Mouse (Mus musculus): ENCODE results near the gene Shc4.
A peak's percentile ranks its signal among the peaks of the same experiment; 100 is the strongest.

The Shc4 gene

GRCm38 (mm10) chr2:125724086-125724430 is at the start of gene Shc4:
Gene Shc4, minus strand, starts transcription at chr2:125724148.
- peak; percentile 20 for DNase-seq

GRCm38 (mm10) chr2:125765029-125765428 is 41.1 kb upstream of the Shc4 start:
- DNase-seq, result no peak

- no peak for DNase-seq
These were observed 40.6 kb upstream of the Shc4 start for GRCm38 (mm10) chr2:125764531-125764930.

- DNase-seq, result no peak
These were observed 25.4 kb upstream of the Shc4 start for GRCm38 (mm10) chr2:125749330-125749729.

- DNase-seq, result no peak
These were observed 15.4 kb upstream of the Shc4 start for GRCm38 (mm10) chr2:125739338-125739737.

DNA sequence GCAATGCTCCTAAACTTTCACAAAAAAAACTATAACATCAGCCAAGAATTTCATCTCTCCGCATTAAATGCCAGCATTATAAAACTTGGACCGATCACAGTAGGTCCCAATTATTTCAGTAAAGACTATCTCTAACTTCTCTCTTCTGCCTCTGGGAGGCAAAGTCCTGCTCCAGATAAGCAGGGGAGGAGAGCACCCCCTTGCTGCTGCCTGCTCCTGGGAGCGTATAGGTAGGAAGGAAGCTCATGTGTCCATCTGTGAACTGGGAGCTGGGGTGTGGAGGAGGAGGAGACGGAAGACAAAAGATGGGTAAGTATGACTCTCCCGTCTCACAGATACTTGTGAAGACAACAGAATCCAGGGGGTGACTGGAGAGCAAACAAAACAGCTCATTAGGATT is 14.8 kb upstream of the Shc4 start:
- no peak for DNase-seq

- no peak for DNase-seq
These were observed 12.0 kb upstream of the Shc4 start for GRCm38 (mm10) chr2:125736025-125736343.

- no peak for DNase-seq
These were observed 11.5 kb upstream of the Shc4 start for GRCm38 (mm10) chr2:125735333-125736024.

DNA sequence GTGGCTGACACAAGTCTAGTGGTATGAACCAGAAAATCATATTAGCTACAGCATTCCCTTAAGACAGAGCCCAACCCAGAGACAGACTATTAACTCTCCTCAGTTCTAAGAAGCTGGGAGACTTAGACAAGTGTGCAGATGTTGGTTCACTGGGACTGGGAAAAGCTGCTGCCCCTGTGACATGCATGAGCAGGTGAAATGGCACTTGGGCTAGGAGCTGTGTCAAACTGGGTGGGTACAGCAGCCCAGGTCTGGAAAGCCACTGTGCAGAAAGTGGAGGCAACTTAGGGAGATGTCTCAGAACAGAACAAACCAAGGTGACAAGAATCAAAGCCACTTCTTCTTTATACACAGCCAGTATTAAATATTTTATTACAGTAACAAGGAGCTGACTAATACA is 10.8 kb upstream of the Shc4 start:
- DNase-seq, result no peak

DNA sequence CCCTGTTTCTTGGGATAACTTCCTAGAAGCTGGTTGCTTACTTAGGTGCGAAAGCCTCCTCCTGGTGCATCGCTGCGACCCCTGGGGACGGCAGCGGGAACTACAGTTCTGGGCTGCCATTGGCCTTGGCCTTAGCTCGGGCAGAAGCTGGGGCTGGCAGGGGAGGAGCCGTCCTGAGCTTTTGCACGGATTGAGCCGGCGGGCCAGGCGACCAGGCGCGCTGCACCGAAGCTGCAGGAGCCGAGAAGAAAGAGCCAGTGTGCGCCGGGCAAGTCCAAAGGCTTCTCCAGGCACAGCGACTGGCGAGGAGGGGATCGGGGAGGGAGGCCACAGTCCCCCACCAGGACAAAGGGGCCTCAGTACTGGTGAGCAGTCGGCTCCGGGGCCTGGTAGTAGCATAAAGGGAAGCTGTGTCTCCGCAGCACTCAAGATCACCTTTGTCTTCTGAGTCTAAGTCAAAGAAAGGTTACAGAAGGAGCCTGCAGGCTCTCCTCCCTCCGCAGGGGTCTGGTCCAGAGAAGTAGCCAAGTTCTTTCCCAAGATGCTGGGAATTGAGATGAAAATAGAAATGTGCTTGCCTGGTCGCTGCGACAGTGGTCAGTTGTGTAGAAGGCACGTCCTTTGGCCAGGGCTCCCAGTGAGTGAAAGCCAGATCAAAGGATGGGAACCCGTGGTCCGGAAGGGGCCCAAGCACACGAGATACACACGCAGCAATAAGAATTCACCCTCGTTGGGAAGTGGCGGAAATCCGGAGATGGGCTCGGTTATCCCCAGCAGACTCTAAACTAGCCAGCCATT is 8.0 kb upstream of the Shc4 start:
- DNase-seq, result peak; percentile 87

DNA sequence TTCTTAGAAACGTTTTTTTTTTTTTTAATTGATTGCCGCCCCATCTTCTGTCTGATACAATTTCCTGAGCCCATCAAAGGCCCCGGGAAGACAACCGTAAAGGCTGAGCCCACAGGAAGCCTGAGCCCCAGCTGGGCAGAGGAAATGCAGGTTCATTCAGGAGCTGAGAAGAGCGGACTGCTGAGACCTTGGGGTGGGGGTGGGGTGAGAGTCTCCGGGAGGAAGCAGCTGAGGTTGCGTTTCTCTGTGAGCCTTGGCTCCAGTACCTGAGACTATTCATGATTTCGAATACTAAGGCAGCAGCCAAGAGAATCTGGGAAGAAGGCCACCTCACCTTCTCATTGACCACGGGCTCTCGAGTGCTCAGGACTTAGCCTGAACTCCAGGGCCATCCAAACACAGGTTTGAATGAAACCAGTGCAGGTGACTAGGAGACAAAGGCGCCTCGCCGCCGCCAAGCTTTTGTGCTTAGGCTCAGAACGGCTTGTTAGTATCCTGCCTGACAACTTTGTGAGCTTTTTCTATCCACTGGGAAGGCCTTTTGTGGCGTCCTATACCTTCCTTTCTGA is 682 bp upstream of the Shc4 start:
- no peak for DNase-seq

DNA sequence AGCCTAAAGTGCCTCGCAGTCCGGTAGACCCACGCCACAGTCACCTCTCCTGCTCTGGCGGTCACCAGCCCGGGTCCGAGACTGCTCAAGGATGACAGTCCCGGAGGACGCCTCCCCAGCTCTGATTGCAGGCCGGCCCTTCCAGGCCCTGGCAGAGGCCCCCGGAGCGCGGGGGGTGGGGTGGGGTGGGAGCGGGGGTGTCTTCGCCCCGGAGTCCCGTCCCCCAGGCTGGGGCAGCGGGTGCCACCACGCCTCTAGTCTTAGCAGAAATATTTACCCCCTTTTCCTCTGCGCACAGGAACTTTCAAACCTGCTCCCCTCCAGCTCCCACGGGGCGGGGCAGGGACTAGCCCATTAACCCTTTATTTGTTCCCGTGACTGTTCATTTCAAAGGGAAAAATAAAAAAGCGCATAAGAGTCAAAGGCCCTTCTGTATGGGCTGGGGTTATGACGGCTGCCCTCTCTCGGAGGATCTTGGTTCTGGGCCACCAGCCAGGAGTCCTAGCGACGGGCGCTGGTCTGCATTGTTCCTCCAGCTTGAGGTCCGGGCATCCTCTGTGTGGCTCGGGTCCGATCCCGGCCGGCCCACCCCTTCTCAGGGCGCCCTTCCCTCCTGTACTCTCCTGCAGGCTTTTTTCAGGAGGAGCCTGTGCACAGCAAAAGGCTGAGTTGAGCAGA is 401 bp downstream of the Shc4 start:
- no peak for DNase-seq

DNA sequence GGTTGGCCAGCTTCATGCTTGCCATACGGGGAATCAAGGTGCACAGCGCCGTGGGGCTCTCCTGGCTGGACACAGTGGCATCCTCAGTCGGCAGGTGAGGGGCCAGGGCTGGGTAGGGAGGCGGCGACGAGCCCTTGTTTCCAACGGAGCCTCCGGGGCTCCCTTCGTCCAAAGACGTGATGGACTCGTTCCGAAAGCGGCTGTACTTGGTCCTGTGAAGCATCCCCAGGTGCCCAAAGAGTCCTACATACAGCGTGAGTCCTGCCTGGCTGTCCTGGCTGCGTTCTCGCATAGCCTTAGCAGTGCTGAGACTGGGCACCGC is 901 bp downstream of the Shc4 start:
- DNase-seq, result no peak

DNA sequence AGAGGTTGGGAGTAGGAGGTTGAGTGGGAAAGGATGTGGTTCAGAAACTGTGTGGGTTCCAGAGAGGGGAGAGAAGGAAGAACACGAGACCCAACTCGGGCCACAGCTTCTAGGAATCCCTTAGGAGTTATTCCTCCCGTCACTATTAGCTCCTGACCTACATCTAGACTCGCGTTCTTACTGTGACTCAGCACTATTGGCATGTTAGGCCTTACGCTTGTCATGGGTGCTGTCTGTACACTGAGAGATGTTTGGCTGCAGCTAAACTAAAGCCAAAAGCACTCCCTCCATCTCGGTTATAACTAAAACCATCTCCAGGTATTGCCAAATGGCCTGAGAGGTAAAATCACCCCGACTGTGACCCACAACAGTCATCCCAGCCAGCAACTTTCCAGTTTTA is 7.3 kb downstream of the Shc4 start:
- no peak for DNase-seq

DNA sequence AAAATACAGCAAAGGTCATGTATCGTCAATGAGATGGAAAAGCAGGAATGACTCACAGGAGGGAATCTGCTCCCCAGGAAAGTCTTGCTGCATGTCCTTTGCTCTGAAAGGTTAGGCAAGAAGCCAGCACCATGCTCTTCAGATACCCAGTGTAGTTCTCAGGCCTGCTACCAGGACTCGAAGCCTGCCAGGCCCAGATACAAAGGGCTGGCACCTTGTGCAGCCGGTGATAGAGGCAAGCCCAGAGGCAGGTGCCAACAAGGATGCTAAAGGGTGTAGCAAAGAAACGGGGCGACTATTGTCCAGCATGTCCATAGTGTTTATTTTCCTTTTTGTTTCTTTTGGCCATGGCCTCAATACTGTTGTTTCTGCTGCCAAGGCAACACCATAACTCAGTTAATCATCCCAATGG is 17.4 kb downstream of the Shc4 start:
- no peak for DNase-seq

- no peak for DNase-seq
These were observed 18.9 kb downstream of the Shc4 start for GRCm38 (mm10) chr2:125704907-125705631.

GRCm38 (mm10) chr2:125702851-125703250 is 21.1 kb downstream of the Shc4 start:
- DNase-seq, result no peak

DNA sequence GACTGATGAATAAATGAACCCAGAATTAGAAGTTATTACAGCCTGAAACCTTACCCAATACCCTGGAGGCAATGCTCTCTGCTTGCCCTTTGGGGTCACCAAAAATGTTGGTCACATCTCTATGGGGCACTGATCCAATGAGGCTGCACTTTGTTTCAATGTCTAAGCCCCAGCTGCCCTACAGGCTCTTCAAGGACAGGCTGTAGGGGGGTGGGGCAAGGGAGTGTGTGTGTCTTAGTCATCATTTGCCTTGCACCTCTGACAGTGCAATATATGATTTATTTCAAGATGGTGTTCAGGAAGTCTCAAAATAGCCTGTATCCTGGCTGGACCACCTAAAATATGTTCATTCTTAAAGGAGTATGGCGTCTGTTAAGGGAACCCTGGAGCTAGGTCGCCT is 22.3 kb downstream of the Shc4 start:
- no peak for DNase-seq

DNA sequence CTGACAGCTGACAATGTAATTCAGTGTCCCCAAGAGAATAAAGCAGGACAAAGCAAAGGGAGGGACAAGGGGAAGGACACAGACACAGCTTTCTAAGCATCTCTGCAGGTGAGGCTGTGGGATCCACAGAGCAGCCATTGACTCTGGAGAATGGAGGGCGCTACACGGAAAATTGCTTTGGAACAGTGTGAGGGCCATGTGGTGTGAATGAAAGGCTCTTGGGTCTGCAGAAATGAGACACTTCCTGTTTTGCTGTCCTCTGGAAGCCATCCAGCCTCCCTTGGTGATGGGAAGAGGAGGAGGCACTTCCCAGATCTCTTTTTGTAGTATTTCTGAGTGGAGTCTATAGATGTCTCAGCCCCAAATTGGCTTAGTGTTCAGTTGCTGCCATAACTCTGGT is 27.7 kb downstream of the Shc4 start:
- DNase-seq, result no peak

- no peak for DNase-seq
These were observed 29.1 kb downstream of the Shc4 start for GRCm38 (mm10) chr2:125694798-125695197.

- DNase-seq, result no peak
These were observed 31.9 kb downstream of the Shc4 start for GRCm38 (mm10) chr2:125692010-125692409.

GRCm38 (mm10) chr2:125685441-125686150 is 38.4 kb downstream of the Shc4 start:
- DNase-seq, result no peak

Measured in liver (tissue).